Mouse (Mus musculus) heart, postnatal 0 days (tissue): ENCODE measurements around the gene Sik3. TPM values are rescaled to one million over a fixed set of nuclear protein-coding genes. Genes with fewer than 3 reads are reported as not detected.

Experiments
- ATAC-seq: fragments of 200-750 bp; cut with Nextera tagmentation; 2 replicates; pipeline ENCODE4 v1.8.0; 2017; ENCODE audit warnings: low read depth, moderate number of reproducible peaks, moderate library complexity; ENCODE audit not compliant: insufficient read depth
- DNase-seq: peaks from one replicate; pipeline ENCODE4 v3.0.0-alpha.2; 2016; ENCODE audit warnings: low spot score
- H3K27ac ChIP-seq: fragments of 300-500 bp; sonication (generic); 2 replicates; pipeline ENCODE4 v1.5.1; 2014; ENCODE audit warnings: low read depth, mild to moderate bottlenecking
- H3K27me3 ChIP-seq: fragments of 300-500 bp; sonication (generic); 2 replicates; pipeline ENCODE4 v1.6.1; 2014; ENCODE audit warnings: low read length, mixed read lengths; ENCODE audit not compliant: control insufficient read depth, insufficient read depth
- H3K36me3 ChIP-seq: fragments of 300-500 bp; sonication (generic); replicated peaks from 2 replicates; pipeline ENCODE4 v1.6.1; 2014; ENCODE audit warnings: low read length, mixed read lengths; ENCODE audit not compliant: control insufficient read depth, insufficient read depth
- H3K4me1 ChIP-seq: fragments of 300-500 bp; sonication (generic); 2 replicates; pipeline ENCODE4 v1.6.1; 2014; ENCODE audit warnings: antibody characterized with exemption; ENCODE audit not compliant: control insufficient read depth, insufficient read depth
- H3K4me2 ChIP-seq: fragments of 300-500 bp; sonication (generic); 2 replicates; pipeline ENCODE4 v1.6.1; 2014; ENCODE audit warnings: low read depth, mild to moderate bottlenecking, low read length, moderate library complexity
- H3K4me3 ChIP-seq: fragments of 300-500 bp; sonication (generic); 2 replicates; pipeline ENCODE4 v1.5.1; 2014; ENCODE audit warnings: low read depth, low read length
- H3K9ac ChIP-seq: fragments of 300-500 bp; sonication (generic); replicated peaks from 2 replicates; pipeline ENCODE4 v1.6.1; 2014; ENCODE audit warnings: low read depth, low read length, mixed read lengths
- H3K9me3 ChIP-seq: fragments of 300-500 bp; sonication (generic); replicated peaks from 2 replicates; pipeline ENCODE4 v1.6.1; 2016; ENCODE audit warnings: low read length; ENCODE audit not compliant: control insufficient read depth
- CTCF ChIP-seq: IDR thresholded peaks from 2 replicates; pipeline ENCODE4 v1.5.1; 2016; ENCODE audit warnings: antibody characterized with exemption, control low read depth, low read depth
- EP300 ChIP-seq: IDR thresholded peaks from 2 replicates; pipeline ENCODE4 v1.6.1; 2016; ENCODE audit warnings: antibody characterized with exemption, low read depth
- WGBS: fragments of 180-500 bp; shearing (Covaris S2); extraction: QIAGEN DNeasy Blood & Tissue Kit; methylation state at CpG from one replicate; pipeline ENCODE4 v1.1.7; 2014; 5-methylcytosine and 5-hydroxymethylcytosine counted together
- polyA plus RNA-seq: library from polyadenylated mRNA; unstranded; fragments of >200 nt; fragmentation: Nextera tagmentation; extraction: Ambion mirVana; gene quantifications from 2 replicates; pipeline ENCODE4 v1.2.1, GENCODE M21; 2015
- total RNA-seq: library from RNA; depleted of rRNA; stranded (reverse); fragments of >200 nt; gene quantifications from 2 replicates; pipeline ENCODE4 v1.2.3, GENCODE M21; 2014; ENCODE audit warnings: low replicate concordance; rRNA removed

The Sik3 gene
- total and polyA plus RNA-seq, 2 experiments from 2014 or later, result 13.1 to 35.3 TPM

GRCm38 (mm10) chr9:46268343-46268873 lies 255.8 kb downstream of the Sik3 start, which contains the start of gene Apoa5:
TSS of gene Apoa5 (plus strand) at chr9:46268633.
- 49% methylated on average over 7 of the region's 7 CpGs for WGBS
- TF ChIP-seq CTCF (no peak), EP300 (no peak)
- peaks cover 7% of the 10 kb centered on the region for H3K27me3 ChIP-seq

GRCm38 (mm10) chr9:46269125-46269524 lies 256.5 kb downstream of the Sik3 start:
- 69% methylated on average over 5 of the region's 5 CpGs for WGBS
- H3K9me3 ChIP-seq, result no peaks in the 10 kb centered on the region
- H3K27ac ChIP-seq, result no peak overlapping the region
- TF ChIP-seq EP300, result no peak
- TF ChIP-seq CTCF, result no peak
- H3K4me3 ChIP-seq, result no peak overlapping the region
- H3K36me3 ChIP-seq, result no peaks in the 10 kb centered on the region
- DNase-seq (no peak), ATAC-seq (no peak)
- H3K27me3 ChIP-seq, result peaks cover 7% of the 10 kb centered on the region
- H3K4me2 ChIP-seq, result no peak overlapping the region
- peaks cover 7% of the 10 kb centered on the region; the same call in 1 of the 2 replicates for H3K4me1 ChIP-seq
- H3K9ac ChIP-seq, result no peak overlapping the region

More at GRCm38 (mm10) chr9:46268343-46268873, 255.8 kb downstream of the Sik3 start, which contains the start of gene Apoa5:
- Histone ChIP-seq H3K4me1 (0 out of 2 replicates have a peak, but pooled peaks cover under 1% of the 10 kb centered on the region), H3K36me3 (no peaks in the 10 kb centered on the region), H3K27ac (no peak within 1 kb of the TSS), H3K4me2 (no peak within 1 kb of the TSS), H3K4me3 (no peak within 1 kb of the TSS), H3K9ac (no peak within 1 kb of the TSS), H3K9me3 (no peaks in the 10 kb centered on the region)
- ATAC-seq (no peak), DNase-seq (no peak)

GRCm38 (mm10) chr9:46270782-46271181 lies 258.2 kb downstream of the Sik3 start:
- no peak for DNase-seq
- Histone ChIP-seq H3K9me3 (no peaks in the 10 kb centered on the region), H3K27me3 (peaks cover 7% of the 10 kb centered on the region), H3K4me3 (no peak overlapping the region), H3K36me3 (peaks cover 16% of the 10 kb centered on the region), H3K4me2 (no peak overlapping the region), H3K27ac (no peak overlapping the region), H3K9ac (no peak overlapping the region), H3K4me1 (peaks cover 7% of the 10 kb centered on the region; the same call in 1 of the 2 replicates)
- TF ChIP-seq CTCF (no peak), EP300 (no peak)
- WGBS, result 85% methylated on average over 4 of the region's 4 CpGs
- no peak for ATAC-seq

GRCm38 (mm10) chr9:46272070-46272469 lies 259.4 kb downstream of the Sik3 start:
- peak; percentile 40 for DNase-seq
- Histone ChIP-seq H3K36me3 (peaks cover 29% of the 10 kb centered on the region), H3K4me2 (no peak overlapping the region), H3K27me3 (peaks cover 7% of the 10 kb centered on the region), H3K4me3 (no peak overlapping the region), H3K9ac (no peak overlapping the region), H3K4me1 (peaks cover 7% of the 10 kb centered on the region; the same call in 1 of the 2 replicates), H3K27ac (no peak overlapping the region), H3K9me3 (no peaks in the 10 kb centered on the region)
- no peak for TF ChIP-seq CTCF
- TF ChIP-seq EP300, result no peak
- ATAC-seq, result no peak
- 64% methylated on average over 9 of the region's 9 CpGs for WGBS

GRCm38 (mm10) chr9:46272677-46273454 lies 260.2 kb downstream of the Sik3 start, which contains the start of gene Zpr1:
TSS of gene Zpr1 (plus strand) at chr9:46273064.
- Histone ChIP-seq H3K4me2 (peak within 1 kb of the TSS; percentile 95), H3K4me3 (peak within 1 kb of the TSS; percentile 87), H3K4me1 (peaks cover 7% of the 10 kb centered on the region; the same call in 1 of the 2 replicates), H3K9ac (peak within 1 kb of the TSS; percentile 60), H3K27ac (peak within 1 kb of the TSS; percentile 78), H3K9me3 (no peaks in the 10 kb centered on the region), H3K36me3 (peaks cover 37% of the 10 kb centered on the region), H3K27me3 (peaks cover 7% of the 10 kb centered on the region)
- TF ChIP-seq EP300 (no peak; the same call in 1 of the 2 replicates), CTCF (peak; percentile 20; the same call in 1 of the 2 replicates)
- ATAC-seq, result peak; percentile 97
- DNase-seq, result peak; percentile 94
- 6% methylated on average over 45 of the region's 45 CpGs for WGBS

Other genes starting within 250 kb of the Sik3 start
- 15.7 and 29.8 TPM in 2 replicates for gene Cep164, start 184.1 kb upstream of the Sik3 start, total RNA-seq
- gene Cep164, start 184.1 kb upstream of the Sik3 start, polyA plus RNA-seq, result 7.0 and 9.4 TPM in 2 replicates
- 29.0 and 52.6 TPM in 2 replicates for gene Bace1, start 174.2 kb upstream of the Sik3 start, total RNA-seq
- 16.7 and 17.8 TPM in 2 replicates for gene Bace1, start 174.2 kb upstream of the Sik3 start, polyA plus RNA-seq
- 31.7 and 57.1 TPM in 2 replicates for gene Pcsk7, start 106.3 kb upstream of the Sik3 start, total RNA-seq
- gene Pcsk7, start 106.3 kb upstream of the Sik3 start, polyA plus RNA-seq, result 12.0 and 15.0 TPM in 2 replicates
- 27.4 and 42.9 TPM in 2 replicates for gene Rnf214, start 105.9 kb upstream of the Sik3 start, total RNA-seq
- 30.5 and 32.4 TPM in 2 replicates for gene Rnf214, start 105.9 kb upstream of the Sik3 start, polyA plus RNA-seq
- gene Tagln, start 76.8 kb upstream of the Sik3 start, total RNA-seq, result 65.0 and 610 TPM in 2 replicates
- gene Tagln, start 76.8 kb upstream of the Sik3 start, polyA plus RNA-seq, result 54.5 and 65.2 TPM in 2 replicates
- 78.4 and 80.3 TPM in 2 replicates for gene Sidt2, start 57.6 kb upstream of the Sik3 start, total RNA-seq
- gene Sidt2, start 57.6 kb upstream of the Sik3 start, polyA plus RNA-seq, result 29.9 and 31.4 TPM in 2 replicates
- gene Pafah1b2, start 130 bp upstream of the Sik3 start, total RNA-seq, result 41.0 and 50.3 TPM in 2 replicates
- gene Pafah1b2, start 130 bp upstream of the Sik3 start, polyA plus RNA-seq, result 83.6 and 92.8 TPM in 2 replicates
- 0.62 TPM in 1 of 2 replicates, not detected in the other for gene Apoa1, start 215.8 kb downstream of the Sik3 start, total RNA-seq
- gene Apoa1, start 215.8 kb downstream of the Sik3 start, polyA plus RNA-seq, result 1.0 and 1.8 TPM in 2 replicates
- gene Apoc3, start 222.8 kb downstream of the Sik3 start, total RNA-seq, result not detected in 2 replicates
- gene Apoc3, start 222.8 kb downstream of the Sik3 start, polyA plus RNA-seq, result not detected in 2 replicates
- 0.89 and 6.6 TPM in 2 replicates for gene Apoa4, start 227.9 kb downstream of the Sik3 start, total RNA-seq
- not detected in 2 replicates for gene Apoa4, start 227.9 kb downstream of the Sik3 start, polyA plus RNA-seq